Mouse (Mus musculus) limb, embryonic 13.5 days (tissue): ENCODE measurements around the gene Plekhg6. TPM values are rescaled to one million over a fixed set of nuclear protein-coding genes. Genes with fewer than 3 reads are reported as not detected.
A peak's percentile ranks its signal among the peaks of the same experiment; 100 is the strongest.

Experiments
- ATAC-seq: fragments of 200-750 bp; cut with Nextera tagmentation; 2 replicates; pipeline ENCODE4 v1.8.0; 2017; ENCODE audit warnings: low read depth, moderate number of reproducible peaks, moderate TSS enrichment; ENCODE audit not compliant: low FRiP score
- H3K27ac ChIP-seq: fragments of 300-500 bp; sonication (generic); 2 replicates; pipeline ENCODE4 v1.5.1; 2015; ENCODE audit warnings: inconsistent platforms, mild to moderate bottlenecking, moderate library complexity
- H3K27me3 ChIP-seq: fragments of 300-500 bp; sonication (generic); 2 replicates; pipeline ENCODE4 v1.6.1; 2015; ENCODE audit warnings: mild to moderate bottlenecking, inconsistent platforms
- H3K36me3 ChIP-seq: fragments of 300-500 bp; sonication (generic); 2 replicates; pipeline ENCODE4 v1.6.1; 2015; ENCODE audit warnings: inconsistent platforms, mild to moderate bottlenecking, moderate library complexity
- H3K4me1 ChIP-seq: fragments of 300-500 bp; sonication (generic); 2 replicates; pipeline ENCODE4 v1.6.1; 2015; ENCODE audit warnings: inconsistent platforms
- H3K4me2 ChIP-seq: fragments of 300-500 bp; sonication (generic); replicated peaks from 2 replicates; pipeline ENCODE4 v1.6.1; 2015; ENCODE audit warnings: inconsistent platforms, mild to moderate bottlenecking, moderate library complexity
- H3K4me3 ChIP-seq: fragments of 300-500 bp; sonication (generic); 2 replicates; pipeline ENCODE4 v1.5.1; 2015; ENCODE audit warnings: moderate library complexity, mild to moderate bottlenecking, inconsistent platforms
- H3K9ac ChIP-seq: fragments of 300-500 bp; sonication (generic); 2 replicates; pipeline ENCODE4 v1.6.1; 2015; ENCODE audit warnings: mild to moderate bottlenecking, inconsistent platforms
- H3K9me3 ChIP-seq: fragments of 300-500 bp; sonication (generic); 2 replicates; pipeline ENCODE4 v1.6.1; 2016; ENCODE audit warnings: inconsistent platforms
- WGBS: fragments of 180-500 bp; shearing (Covaris S2); methylation state at CpG from one replicate; pipeline ENCODE4 v1.1.7; 2015; 5-methylcytosine and 5-hydroxymethylcytosine counted together
- polyA plus RNA-seq: library from polyadenylated mRNA; unstranded; fragments of >200 nt; fragmentation: Nextera tagmentation; extraction: Ambion mirVana; gene quantifications from 2 replicates; pipeline ENCODE4 v1.2.1, GENCODE M21; 2015

The Plekhg6 gene
- polyA plus RNA-seq, 1 experiment from 2014 or later = 0.67 TPM

- H3K27ac ChIP-seq = no peak overlapping the region
- peak overlapping the region; percentile 58 for H3K9ac ChIP-seq
- peaks cover 22% of the 10 kb centered on the region for H3K4me1 ChIP-seq
- 4% methylated on average over 9 of the region's 9 CpGs for WGBS
- peak overlapping the region; percentile 47 for H3K4me3 ChIP-seq
- no peaks in the 10 kb centered on the region for H3K9me3 ChIP-seq
- peaks cover 77% of the 10 kb centered on the region for H3K27me3 ChIP-seq
- ATAC-seq = no peak
- H3K36me3 ChIP-seq = no peaks in the 10 kb centered on the region
- H3K4me2 ChIP-seq = peak overlapping the region; percentile 80
These were observed 812 bp downstream of the Plekhg6 start for GRCm38 (mm10) chr6:125379781-125380180.

- 0 out of 2 replicates have a peak overlapping the region, but pooled peaks have one; percentile 16 for H3K4me2 ChIP-seq
- no peak for ATAC-seq
These were observed 2.0 kb downstream of the Plekhg6 start for GRCm38 (mm10) chr6:125378621-125379020.

GRCm38 (mm10) chr6:125377582-125378451, 2.8 kb downstream of the Plekhg6 start:
- Histone ChIP-seq H3K27me3 (peaks cover 79% of the 10 kb centered on the region), H3K4me1 (peaks cover 22% of the 10 kb centered on the region), H3K9ac (no peak overlapping the region), H3K9me3 (no peaks in the 10 kb centered on the region), H3K36me3 (no peaks in the 10 kb centered on the region), H3K27ac (no peak overlapping the region), H3K4me2 (peak overlapping the region; percentile 16; the same call in 1 of the 2 replicates), H3K4me3 (no peak overlapping the region)
- WGBS = 32% methylated on average over 16 of the region's 16 CpGs
- ATAC-seq = no peak

More at GRCm38 (mm10) chr6:125378621-125379020, 2.0 kb downstream of the Plekhg6 start:
- H3K9ac ChIP-seq = no peak overlapping the region
- H3K27me3 ChIP-seq = peaks cover 79% of the 10 kb centered on the region
- no peaks in the 10 kb centered on the region for H3K9me3 ChIP-seq
- H3K36me3 ChIP-seq = no peaks in the 10 kb centered on the region
- H3K4me3 ChIP-seq = no peak overlapping the region
- H3K4me1 ChIP-seq = peaks cover 22% of the 10 kb centered on the region
- WGBS = 18% methylated on average over 6 of the region's 6 CpGs
- H3K27ac ChIP-seq = no peak overlapping the region

GRCm38 (mm10) chr6:125377042-125377441, 3.6 kb downstream of the Plekhg6 start:
- H3K4me3 ChIP-seq = no peak overlapping the region
- ATAC-seq = no peak

GRCm38 (mm10) chr6:125367758-125368371, 12.7 kb downstream of the Plekhg6 start:
- Histone ChIP-seq H3K9ac (no peak overlapping the region), H3K4me2 (no peak overlapping the region), H3K4me3 (no peak overlapping the region), H3K9me3 (no peaks in the 10 kb centered on the region), H3K27me3 (peaks cover 15% of the 10 kb centered on the region), H3K36me3 (no peaks in the 10 kb centered on the region), H3K27ac (no peak overlapping the region), H3K4me1 (peaks cover 27% of the 10 kb centered on the region)
- WGBS = 43% methylated on average over 4 of the region's 4 CpGs
- ATAC-seq = no peak

More at GRCm38 (mm10) chr6:125377042-125377441, 3.6 kb downstream of the Plekhg6 start:
- Histone ChIP-seq H3K9ac (no peak overlapping the region), H3K36me3 (no peaks in the 10 kb centered on the region), H3K4me2 (no peak overlapping the region), H3K4me1 (peaks cover 22% of the 10 kb centered on the region), H3K27ac (no peak overlapping the region), H3K9me3 (no peaks in the 10 kb centered on the region), H3K27me3 (peaks cover 74% of the 10 kb centered on the region)
- WGBS = 53% methylated on average over 6 of the region's 6 CpGs

DNA sequence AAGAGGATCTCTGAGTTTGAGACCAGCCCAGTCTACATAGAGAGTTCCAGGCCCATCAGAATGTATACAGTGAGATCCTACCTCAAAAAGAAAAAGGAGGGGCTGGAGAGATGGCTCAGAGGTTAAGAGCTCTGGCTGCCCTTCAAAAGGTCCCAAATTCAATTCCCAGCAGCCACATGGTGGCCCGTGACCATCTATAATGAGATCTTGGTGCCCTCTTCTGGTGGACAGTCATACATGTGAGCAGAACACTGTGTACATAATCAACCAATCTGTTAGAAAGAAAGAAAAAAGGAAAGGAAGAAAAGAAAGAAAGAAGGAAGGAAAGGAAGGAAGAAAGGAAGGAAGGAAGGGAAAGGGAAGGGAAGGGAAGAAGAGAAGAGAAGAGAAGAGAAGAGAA, 14.5 kb downstream of the Plekhg6 start:
- no peak overlapping the region for H3K4me3 ChIP-seq
- H3K36me3 ChIP-seq = peaks cover 17% of the 10 kb centered on the region
- ATAC-seq = no peak
- H3K27ac ChIP-seq = no peak overlapping the region
- H3K9ac ChIP-seq = no peak overlapping the region
- no peak overlapping the region for H3K4me2 ChIP-seq
- H3K27me3 ChIP-seq = peaks cover 29% of the 10 kb centered on the region
- H3K4me1 ChIP-seq = peaks cover 32% of the 10 kb centered on the region
- no peaks in the 10 kb centered on the region for H3K9me3 ChIP-seq
- 70% methylated on average over 1 of the region's 1 CpGs for WGBS

DNA sequence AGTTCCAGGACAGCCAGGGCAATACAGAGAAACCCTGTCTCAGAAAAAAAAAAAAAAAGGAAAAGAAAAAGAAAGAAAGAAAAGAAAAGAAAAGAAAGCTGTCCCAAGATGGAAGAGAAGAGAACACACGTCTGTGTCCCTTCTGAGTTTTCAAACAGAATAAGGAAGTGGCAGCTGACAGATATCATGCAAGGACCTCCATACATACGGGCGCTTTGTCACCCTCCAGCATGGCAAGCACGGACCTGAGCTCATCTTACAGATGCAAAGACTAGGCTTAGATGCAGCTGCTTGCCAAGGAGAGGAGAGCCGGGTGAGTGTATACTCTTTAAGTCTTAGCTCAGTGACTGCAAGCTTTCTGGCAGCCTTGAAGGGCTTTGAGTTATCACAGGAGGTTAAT, 15.1 kb downstream of the Plekhg6 start:
- H3K9ac ChIP-seq = no peak overlapping the region

GRCm38 (mm10) chr6:125364448-125364847, 16.1 kb downstream of the Plekhg6 start:
- Histone ChIP-seq H3K4me2 (peak overlapping the region; percentile 38), H3K4me1 (peaks cover 33% of the 10 kb centered on the region), H3K9ac (peak overlapping the region; percentile 55; the same call in 1 of the 2 replicates), H3K27me3 (peaks cover 34% of the 10 kb centered on the region), H3K9me3 (no peaks in the 10 kb centered on the region), H3K4me3 (no peak overlapping the region), H3K36me3 (peaks cover 34% of the 10 kb centered on the region), H3K27ac (no peak overlapping the region)
- ATAC-seq = peak; percentile 55
- 2% methylated on average over 8 of the region's 8 CpGs for WGBS

More for the DNA sequence above, 15.1 kb downstream of the Plekhg6 start:
- peaks cover 33% of the 10 kb centered on the region for H3K4me1 ChIP-seq
- no peaks in the 10 kb centered on the region for H3K9me3 ChIP-seq
- no peak overlapping the region for H3K4me3 ChIP-seq
- no peak overlapping the region for H3K27ac ChIP-seq
- H3K27me3 ChIP-seq = peaks cover 34% of the 10 kb centered on the region
- 77% methylated on average over 5 of the region's 5 CpGs for WGBS
- peaks cover 23% of the 10 kb centered on the region for H3K36me3 ChIP-seq
- H3K4me2 ChIP-seq = no peak overlapping the region
- ATAC-seq = no peak

- no peak overlapping the region for H3K9ac ChIP-seq
- peaks cover 30% of the 10 kb centered on the region for H3K4me1 ChIP-seq
- H3K9me3 ChIP-seq = no peaks in the 10 kb centered on the region
- peaks cover 42% of the 10 kb centered on the region for H3K36me3 ChIP-seq
- 14% methylated on average over 23 of the region's 23 CpGs for WGBS
- H3K27me3 ChIP-seq = peaks cover 34% of the 10 kb centered on the region
- peak overlapping the region; percentile 38 for H3K4me2 ChIP-seq
- no peak overlapping the region for H3K4me3 ChIP-seq
- ATAC-seq = no peak
- no peak overlapping the region for H3K27ac ChIP-seq
These were observed 16.9 kb downstream of the Plekhg6 start for GRCm38 (mm10) chr6:125363451-125364242.

GRCm38 (mm10) chr6:125363021-125363420, 17.6 kb downstream of the Plekhg6 start:
- Histone ChIP-seq H3K9me3 (no peaks in the 10 kb centered on the region), H3K4me1 (peaks cover 25% of the 10 kb centered on the region), H3K4me2 (peak overlapping the region; percentile 36), H3K4me3 (no peak overlapping the region), H3K9ac (no peak overlapping the region), H3K36me3 (peaks cover 48% of the 10 kb centered on the region), H3K27ac (no peak overlapping the region), H3K27me3 (peaks cover 34% of the 10 kb centered on the region)
- 29% methylated on average over 15 of the region's 15 CpGs for WGBS
- no peak; the same call in 1 of the 2 replicates for ATAC-seq

DNA sequence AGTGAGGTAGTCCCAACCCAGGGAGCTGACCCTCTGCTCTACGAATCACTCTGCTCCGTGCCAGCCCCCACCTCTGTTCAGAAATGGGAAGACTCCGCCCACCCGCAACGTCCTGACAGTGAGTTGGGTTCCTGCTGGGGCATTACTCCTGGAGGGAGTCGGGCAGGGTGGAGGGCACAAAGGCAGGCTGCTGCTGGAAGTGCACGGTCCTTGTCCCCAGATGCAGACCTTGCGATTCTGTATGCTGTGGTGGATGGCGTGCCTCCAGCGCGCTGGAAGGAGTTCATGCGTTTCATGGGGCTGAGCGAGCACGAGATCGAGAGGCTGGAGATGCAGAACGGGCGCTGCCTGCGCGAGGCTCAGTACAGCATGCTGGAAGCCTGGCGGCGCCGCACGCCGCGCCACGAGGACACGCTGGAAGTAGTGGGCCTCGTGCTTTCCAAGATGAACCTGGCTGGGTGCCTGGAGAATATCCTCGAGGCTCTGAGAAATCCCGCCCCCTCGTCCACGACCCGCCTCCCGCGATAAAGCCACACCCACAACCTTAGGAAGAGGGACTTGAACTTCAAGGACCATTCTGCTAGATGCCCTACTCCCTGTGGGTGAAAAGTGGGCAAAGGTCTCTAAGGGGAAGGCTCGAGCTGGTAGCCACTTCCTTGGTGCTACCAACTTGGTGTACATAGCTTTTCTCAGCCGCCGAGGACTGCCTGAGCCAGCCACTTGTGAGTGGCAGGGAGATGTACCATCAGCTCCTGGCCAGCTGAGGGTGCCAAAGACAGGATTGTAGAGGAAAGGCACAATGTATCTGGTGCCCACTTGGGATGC, 18.9 kb downstream of the Plekhg6 start:
- peak; percentile 13; the same call in 1 of the 2 replicates for ATAC-seq
- H3K4me3 ChIP-seq = no peak overlapping the region
- H3K27ac ChIP-seq = no peak overlapping the region
- peaks cover 34% of the 10 kb centered on the region for H3K27me3 ChIP-seq
- WGBS = 39% methylated on average over 38 of the region's 38 CpGs
- no peaks in the 10 kb centered on the region for H3K9me3 ChIP-seq
- no peak overlapping the region for H3K9ac ChIP-seq
- H3K36me3 ChIP-seq = peaks cover 59% of the 10 kb centered on the region
- no peak overlapping the region for H3K4me2 ChIP-seq
- peaks cover 26% of the 10 kb centered on the region for H3K4me1 ChIP-seq
